Mouse (Mus musculus): ENCODE data around the gene Arl16.

Gene Arl16

DNA sequence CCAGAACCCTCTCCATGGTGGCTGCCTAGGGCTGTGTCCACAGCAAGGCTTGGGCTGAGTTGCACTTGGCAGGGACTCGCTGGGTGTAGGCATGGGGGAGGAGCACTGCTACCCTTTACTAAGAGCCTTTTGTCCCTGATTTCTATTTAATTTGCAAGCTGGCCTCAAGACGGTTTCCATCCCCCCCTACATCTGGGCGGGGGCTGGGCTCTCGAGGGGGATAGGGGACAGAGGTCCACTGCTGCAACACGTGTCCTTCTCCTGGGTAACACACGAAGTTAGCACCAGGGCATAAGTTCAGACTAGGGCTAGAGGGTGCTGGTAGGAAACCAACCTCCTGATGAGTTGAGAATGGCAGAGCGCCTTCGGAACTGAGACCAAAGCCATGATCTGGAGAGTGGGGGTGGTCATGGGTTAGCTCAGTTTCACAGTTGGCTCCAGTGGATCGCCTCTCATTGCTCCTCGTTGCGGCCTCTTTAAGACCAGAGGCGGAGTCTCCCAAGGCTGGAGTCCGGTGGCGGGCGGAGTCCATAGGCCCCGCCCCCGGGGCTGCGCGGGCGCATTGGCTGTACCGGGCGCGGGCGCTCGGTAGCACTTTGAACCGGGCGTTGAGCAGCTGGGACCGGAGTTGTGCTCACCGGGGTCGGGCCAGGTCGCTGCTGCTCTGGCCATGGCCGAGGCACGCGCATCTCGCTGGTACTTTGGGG is 24.1 kb upstream of the Arl16 start, which contains the start of gene Slc25a10:
Gene Slc25a10 (plus strand): TSS at position 524 of the 707 bp plus-strand sequence.
- DNase-seq = peak; percentile 84

DNA sequence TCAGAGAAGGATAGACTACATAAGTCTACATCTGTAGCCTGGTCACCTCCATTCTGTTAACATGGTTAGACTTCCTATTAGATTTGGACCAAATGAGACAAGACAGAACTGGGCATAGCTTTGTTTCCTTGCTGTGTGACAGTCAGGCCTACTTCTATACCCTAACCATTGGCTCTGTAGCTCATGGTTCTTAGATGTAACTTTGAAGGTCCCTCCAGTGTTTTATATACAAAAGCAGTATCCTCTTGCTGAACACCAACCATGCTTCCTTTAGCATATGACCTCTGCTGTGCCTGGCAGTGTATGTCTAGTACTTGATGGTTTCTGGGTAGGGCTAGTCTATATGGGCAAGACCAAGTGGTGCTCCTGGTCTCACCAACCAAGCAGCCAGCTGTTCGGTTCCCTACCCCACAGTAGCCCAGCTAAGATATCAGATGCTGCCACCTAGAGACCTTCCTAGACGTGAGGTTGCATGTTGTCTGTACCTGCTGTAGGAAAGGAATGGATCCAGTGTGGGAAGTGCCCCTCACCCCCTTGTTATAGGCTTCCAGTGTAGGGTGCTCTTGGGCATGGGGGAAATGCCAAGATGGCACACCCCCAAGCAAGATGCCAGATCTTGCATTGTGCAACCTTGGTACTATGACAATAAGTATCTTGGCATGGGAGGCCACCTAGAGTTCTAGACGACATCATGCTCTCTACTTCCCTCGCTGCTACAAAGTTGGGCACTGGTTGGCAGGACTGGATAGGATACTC is 23.1 kb upstream of the Arl16 start:
- DNase-seq = no peak

DNA sequence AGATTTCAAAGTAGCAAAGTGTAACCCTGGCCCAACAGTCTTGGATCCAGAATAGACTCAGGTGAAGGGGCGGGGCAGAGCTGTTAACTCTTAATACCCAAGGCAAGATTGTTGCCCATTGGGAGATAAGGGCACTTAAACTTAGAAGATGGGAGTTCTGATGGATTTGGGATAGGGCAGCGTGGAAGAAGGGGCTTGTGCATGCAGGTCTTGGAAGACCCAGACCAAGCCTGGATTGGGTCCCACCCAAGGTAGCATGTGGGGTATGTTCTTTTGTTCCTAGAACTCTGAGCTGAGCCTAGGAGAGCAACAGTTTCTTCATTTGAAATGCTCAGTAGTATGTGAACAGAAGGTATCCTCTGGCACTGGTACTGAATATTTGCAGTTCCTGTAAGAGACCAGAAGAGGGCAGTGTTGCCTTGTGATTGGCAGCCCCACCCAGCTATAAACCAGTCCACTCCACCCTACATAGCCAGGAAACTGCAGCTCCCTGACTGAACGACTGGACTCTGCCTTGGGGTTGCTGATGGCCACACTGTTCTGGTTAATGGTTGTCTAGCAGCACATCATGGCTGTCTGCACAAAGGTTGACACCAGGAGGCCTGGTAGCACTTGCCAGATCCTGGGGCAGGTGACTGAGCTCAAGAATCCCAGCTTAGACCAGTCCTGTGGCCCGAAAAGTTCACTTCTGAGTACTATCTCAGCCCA is 21.8 kb upstream of the Arl16 start:
- peak; percentile 62 for DNase-seq

DNA sequence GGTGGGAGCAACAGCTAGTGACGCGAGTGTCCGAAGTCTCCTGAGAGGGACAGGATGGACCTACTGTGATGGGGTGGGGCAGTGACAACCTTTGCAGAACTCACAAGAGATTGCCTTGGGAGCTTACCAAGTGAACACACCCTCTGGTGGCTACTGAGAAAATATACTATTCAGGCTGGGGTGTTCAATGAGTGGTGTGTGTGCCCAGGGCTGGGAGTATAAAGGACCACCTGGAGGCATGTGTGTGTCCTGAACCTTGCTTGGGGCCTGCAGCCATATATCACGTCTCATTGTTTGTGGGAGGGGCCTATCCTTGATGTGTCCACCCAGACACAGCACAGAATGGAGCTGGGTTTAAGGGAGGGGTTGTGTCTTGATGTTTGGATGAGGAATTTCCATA is 21.1 kb upstream of the Arl16 start:
- no peak for DNase-seq

DNA sequence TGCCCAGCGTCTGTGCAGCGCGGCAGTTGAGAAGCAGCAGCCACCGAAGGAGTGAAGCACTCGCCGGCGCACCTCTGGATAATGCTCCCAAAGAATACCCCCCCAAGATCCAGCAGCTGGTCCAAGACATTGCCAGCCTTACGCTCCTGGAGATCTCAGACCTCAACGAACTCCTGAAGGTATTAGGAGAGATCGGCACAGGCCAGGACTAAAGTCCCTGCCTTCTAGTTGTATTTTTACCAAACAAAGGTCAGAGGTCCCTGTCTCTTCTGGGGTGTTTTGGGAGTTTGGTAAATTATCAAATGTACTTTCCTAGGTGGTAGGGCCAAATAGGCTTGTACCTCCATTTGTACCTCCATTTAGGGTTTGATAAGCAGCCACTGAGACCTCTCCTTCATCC is 17.8 kb upstream of the Arl16 start:
- DNase-seq = no peak

DNA sequence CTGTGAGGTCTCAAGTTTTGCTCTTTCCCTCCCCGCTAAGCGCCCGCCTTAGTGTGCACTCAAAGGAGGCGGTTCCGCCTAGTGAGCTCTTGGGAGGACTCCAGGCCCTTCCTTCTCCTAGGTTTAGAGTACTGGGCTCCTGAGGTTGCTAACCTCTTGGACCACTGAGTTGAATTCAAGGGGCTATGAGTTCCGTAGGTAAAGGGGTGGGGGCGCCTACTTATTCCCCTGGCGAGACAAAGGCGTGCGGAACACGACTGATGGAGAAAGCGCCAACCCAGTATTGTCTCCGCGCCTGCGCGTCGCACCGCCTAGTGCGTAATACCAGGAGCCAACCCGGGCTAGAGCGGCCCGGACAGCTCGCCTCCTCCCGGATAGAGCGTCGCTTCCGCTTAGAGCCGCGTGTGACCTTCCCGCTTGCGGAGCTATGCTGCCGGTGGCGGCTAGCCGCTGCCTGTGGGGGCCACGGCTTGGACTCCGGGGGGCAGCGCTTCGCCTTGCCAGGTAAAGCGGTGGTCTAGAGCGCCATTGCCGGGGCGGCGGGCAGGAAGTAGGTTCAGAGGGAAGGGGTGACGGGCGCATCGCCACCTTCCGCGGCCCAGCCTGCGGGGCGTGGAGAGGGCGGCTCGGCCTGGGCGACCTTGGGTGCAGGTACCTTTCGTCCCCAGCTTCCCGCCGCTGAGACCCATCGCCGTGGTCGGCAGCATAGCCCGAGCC is 17.0 kb upstream of the Arl16 start, which contains the start of gene Mrpl12:
Gene Mrpl12 (plus strand): TSS at position 349 of the 717 bp plus-strand sequence.
- peak; percentile 89 for DNase-seq

DNA sequence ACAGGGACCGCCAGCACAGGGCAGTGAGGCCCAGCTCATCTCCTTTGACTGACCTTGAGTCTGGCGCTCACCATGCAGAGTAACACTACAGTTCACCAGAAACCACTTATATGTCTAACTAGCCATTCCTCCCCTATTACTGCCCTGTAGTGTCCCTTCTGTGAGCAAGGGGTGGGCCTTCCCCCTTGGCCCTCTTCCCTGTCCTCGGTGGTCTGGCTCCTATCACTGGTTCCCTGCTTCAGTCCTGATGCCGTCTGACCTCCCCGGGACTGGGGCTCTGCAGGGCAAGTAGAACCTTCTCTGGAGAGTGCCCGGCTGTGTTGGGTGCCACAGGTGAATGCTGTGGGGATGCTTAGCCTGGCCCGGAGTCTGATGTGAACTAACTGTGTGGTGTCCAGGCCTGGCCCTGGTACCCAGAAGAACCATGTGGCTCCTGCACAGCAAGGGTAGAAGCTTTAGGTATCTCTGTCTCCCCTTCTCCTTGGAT is 16.1 kb upstream of the Arl16 start:
- no peak for DNase-seq

DNA sequence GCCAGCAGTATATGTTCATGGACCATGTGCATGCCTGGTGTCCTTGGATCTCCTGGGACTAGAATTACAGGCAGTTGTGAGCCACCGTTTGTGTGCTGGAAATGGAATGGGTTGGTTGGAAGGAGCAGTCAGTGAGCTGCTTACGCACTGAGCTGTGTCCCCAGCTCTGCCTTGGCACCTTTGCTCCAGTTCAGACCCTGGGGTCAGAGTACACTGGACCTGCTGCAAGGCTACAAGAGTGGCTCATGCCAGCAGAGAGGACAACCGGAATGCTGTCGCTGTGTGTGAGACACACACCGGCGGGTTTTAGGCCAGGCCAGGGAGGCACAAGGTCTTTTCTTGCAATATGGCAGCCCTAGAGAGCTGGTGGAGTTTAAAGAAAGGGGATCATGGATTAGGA is 4.6 kb upstream of the Arl16 start:
- DNase-seq = no peak

DNA sequence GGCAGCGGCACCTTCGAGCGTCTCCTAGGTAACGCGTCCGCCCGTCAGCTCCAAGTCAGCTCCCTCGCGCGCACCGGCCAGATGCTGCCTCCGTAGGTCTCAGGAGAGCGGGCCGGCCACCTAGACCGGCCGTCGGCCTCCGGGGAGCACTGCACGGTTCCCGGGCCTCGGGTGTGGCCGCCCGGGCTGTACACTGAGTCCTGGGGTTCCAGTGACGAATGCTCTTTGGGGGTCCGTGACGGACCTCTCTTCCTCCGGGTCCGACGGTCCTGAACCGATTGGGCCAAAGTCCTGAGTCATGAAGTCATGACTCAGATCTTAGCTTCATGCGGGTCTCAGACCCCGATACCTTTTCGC is 307 bp upstream of the Arl16 start:
- DNase-seq = no peak

DNA sequence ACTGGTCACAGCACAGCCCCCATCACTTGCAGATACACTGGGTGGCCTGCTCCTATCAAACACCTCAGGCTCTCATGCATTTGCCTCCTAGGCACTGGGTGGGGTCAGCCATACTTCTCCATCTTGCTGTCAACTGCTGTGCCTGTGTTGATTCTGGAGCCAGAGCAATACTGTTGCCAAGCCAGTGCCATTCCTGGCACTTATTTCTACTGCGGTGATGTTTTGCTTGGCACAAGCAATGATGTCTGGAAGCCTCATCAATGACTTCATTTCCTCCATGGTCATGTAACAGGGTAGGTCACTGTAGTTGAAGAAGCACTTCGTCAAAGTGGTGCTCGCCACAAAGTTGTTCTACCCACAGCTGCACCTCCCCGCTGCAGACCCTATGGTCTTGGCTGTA is 1.9 kb downstream of the Arl16 start:
- DNase-seq = no peak

DNA sequence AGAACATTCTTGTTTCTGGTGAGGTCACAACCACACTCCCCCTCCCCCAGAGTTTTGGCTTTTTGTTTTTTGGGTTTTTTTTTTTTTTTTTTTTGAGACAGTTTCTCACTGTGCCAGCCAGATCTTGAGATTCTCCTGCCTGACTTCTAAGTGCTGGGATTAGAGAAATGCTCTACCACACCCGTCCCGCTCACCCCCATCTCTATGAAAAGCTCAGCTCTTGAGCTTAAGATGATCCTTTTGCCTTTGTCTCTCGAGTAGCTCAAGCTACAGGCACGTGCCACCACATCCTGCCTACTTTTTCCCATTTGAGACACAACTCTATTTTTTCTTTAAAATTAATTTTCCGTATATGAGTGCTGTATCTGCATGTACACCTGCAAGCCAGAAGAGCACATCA is 3.0 kb downstream of the Arl16 start:
- no peak for DNase-seq

DNA sequence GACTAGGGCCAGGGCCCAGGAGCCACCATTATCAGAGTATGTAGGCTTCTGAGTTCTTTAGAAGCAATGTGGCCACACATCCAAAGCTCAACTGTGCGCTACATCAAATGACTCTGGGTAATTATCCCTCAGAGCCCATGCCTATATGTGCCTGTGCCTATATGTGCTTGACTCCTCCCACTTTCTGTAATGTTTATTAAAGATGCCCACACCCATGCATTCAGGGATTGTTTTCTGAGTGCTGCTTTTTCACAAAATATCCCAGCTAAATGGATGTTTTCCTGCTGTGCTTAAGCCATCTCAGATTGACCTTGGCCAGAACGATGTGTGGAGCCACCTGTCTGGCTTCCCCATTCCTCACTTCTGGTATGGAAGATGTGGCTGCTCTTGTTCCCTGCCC is 3.9 kb downstream of the Arl16 start:
- no peak for DNase-seq

DNA sequence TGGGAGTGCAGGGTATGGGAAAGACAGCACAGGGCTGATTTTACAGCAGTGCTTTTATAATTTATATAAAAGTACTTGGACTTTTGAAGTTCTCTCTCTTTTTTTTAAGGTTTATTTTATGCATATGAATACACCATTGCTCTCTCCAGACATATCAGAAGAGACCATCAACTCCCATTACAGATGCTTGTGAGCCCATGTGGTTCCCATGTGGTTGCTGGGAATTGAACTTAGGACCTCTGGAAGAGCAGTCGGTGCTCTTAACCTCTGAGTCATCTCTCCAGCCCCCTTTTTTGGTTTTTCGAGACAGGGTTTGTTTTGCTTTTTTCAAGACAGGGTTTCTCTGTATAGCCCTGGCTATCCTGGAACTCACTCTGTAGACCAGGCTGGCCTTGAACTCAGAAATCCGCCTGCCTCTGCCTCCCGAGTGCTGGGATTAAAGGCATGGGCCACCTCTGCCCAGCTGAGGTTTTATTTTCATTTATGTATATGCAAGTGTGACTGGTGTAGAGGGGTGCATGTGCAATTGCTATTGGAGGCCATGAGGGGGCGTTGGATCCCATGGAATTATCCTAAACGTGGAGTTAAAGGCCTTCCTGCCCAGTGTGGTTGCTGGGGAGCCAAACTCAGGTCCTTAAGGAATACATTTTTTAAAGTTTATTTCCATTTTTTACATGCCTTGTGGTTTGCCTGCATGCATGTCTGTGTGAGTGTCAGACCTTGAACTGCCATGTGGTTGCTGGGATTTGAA is 8.4 kb downstream of the Arl16 start:
- DNase-seq = no peak

DNA sequence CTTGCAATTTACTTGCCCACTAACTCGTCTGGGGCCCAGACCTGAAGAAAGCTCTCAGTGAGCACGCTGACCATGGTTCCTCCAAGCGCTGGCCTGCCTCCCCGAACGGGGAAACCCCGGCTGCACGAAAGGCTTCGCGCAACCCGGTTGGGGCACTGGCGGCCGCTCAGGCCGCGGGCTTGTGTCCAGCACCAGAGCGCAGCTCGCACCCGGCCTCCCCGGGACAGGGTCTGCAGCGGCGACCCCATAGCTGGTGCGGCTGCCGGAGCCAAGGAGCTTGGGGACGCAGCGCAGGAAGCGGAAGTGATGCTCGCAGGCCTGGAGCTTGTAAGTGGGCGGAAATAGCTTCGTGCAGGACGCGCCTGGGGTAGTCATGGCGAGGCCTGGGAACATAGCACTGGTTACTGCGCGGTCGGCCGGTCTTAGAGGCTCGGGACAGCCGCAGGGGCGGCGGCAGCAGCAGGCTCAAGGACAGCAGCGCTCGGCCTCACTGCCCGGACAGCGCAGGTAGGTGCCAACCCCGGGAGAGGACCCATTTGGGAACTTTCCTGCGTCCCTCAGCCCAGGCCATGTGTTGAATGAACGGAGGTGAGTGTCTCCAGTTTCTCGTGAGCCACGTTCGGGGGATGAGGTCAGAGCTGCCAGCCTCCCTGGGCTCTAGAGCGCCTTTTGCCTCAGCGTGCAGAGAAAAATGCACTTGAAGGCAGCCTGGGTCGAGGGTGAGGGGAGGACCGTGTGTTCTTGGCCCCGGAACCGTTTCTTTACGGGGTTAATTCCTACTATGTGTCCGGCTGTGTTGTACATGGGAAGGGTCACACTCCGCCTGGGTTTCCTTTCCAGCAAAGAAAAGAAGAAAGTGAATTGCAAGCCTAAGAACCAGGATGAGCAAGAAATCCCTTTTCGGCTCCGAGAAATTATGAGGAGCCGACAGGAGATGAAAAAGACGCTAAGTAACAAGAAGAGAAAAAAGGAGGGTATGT is 9.3 kb downstream of the Arl16 start, which contains the start of the genes Oxld1 and Ccdc137:
Gene Oxld1 (minus strand): TSS at position 297 of the 980 bp plus-strand sequence.
Gene Ccdc137 (plus strand): TSS at position 344 of the 980 bp plus-strand sequence.
- peak; percentile 83 for DNase-seq

DNA sequence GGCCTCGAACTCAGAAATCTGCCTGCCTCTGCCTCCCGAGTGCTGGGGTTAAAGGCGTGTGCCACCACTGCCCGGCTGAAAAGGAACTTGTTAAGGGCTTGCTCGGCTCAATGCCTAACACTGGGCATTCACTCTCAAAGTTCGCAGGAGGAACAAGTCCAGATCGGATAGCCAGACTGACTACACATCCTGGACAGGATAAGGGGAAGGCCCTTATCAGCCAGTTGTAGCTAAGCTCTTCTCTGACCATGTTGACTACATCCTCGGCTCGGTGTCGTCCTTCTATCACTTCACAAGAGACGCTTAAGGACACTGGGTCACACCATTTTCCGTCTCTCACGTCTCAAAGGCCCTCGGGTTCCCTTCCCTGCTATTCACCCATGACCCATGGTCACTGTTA is 10.0 kb downstream of the Arl16 start:
- no peak for DNase-seq

DNA sequence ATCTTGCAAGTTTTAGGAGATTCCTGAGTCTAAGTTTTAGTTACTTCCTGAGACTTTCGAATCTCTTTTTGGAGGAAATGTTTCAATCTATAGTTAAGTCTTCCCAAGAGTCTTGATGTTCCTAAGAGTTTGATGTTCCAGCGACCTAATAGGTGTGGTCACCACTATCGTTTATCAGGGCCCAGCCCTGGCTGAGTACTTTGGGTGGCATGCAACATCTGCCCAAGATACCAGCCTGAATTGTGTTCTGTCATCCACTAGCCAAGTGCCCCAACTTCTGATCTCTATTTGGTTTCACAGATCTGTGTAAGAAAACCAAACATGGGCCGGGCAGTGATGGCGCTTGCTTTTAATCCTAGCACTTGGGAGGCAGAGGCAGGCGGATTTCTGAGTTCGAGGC is 12.0 kb downstream of the Arl16 start:
- DNase-seq = no peak

DNA sequence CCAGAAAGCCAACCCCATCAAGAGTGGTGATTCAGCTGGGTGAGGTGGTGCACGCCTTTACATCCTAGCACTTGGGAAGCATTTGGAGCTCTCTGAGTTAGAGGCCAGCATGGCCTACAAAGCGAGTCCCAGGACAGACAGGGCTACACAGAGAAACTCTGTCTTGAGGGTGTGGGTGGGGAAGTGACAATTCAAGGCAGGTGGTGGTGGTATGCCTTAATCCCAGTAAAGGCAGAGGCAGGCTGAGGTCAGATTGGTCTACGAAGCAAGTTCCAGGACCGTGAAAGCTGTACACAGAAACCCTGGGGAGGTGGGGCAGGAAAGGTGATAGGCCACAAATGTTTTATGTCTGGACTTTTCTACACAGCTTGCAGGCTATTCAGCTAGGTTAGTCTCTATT is 12.4 kb downstream of the Arl16 start:
- no peak for DNase-seq

DNA sequence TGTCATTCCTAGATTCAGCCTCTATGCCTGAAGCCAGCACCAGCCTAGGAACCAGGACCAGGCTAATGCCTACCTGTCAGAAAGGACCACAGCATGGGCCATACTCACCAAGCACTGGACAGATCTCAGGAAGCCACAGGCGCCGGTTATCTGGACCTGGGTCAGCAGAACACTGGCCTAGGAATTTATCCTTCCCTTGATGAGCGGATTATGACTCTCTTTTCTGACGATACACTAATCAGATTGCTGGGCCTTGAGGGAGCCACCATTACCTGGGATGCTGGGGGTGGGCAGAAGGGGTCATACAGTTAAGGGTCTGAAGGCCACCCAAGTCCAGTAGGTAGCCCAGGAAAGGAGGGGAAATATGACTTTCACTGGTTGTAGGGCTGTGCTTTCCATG is 14.1 kb downstream of the Arl16 start, which contains the start of gene Pde6g:
Gene Pde6g (minus strand): TSS at position 195 of the 400 bp plus-strand sequence.
- no peak for DNase-seq

DNA sequence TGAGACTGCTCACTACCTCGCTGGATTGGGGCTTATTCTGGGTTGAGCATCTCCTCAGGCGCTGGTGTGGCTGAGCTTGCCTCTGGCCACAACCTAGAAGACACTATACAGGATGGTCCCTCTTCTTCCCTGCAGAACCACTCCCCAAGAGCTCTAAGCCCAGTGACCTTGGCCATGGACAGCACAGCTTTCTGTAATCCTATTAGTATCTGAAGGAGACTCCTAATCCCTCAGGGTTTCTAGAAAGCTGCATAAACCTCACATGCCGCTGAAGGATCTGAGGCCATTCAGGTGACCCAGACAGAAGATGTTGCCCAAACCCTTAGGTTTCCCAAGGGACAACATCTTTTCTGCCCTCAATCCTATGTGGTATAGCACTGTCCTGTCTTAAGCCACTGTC is 15.2 kb downstream of the Arl16 start:
- no peak for DNase-seq

DNA sequence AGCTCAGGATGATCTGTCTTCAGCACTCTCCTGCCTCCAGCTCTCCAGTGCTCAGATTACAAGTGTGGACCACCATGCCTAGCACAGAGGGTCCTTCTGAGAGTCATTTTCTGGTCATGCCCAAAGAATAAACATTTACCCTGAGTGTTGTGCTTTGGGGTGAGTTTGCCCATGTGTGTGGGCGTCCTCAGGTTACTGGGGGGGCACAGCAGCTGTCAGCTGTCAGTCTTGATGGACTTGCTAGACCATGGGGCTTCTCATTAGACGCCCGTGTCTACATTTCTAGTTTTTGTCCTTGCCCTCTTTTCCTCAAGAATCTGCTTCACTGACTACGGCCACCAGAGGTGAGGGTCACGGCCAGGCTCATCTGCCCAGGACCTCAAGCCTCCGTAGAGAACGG is 20.2 kb downstream of the Arl16 start:
- no peak for DNase-seq

DNA sequence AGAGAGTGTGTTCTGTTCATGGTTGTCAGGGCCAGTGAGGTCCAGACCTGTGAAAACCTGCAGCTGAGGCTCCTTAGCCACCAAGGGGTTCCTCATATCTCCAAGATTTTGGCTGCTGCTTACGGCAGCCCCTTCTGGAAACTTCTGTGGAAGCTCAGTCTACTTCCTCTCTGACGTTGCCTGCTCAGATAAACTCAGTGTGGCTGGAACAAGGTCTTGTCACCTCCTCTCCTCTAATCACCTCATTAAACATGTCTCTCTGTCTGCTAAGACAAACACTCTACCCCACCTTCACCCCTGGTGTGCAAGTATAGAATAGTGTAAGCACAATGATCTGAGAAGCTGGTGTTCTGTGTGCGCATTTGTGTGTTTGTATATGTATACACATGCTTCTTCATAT is 21.9 kb downstream of the Arl16 start:
- DNase-seq = no peak
